Comparison of ENCODE assay signal across 10 mouse cellular contexts in the genomic region with DNA sequence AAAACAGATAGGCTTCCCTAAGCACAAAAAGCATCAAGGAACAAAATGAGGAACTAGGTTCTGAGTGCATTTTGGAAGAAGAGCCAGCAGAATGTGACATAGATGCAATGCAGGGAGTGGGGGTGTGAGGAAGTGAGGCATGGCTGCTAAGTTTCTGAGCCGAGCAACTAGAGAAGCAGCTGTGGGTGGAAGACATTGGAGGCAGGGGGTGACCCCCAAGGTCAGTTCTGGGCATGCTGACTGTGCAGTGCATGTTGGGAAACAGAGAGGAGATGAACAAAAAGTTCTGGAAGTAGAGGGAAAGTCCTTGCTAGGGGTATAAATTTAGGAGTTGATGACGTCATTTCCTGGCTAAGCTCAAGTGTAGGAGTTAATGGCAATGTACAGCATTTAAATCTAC. TPM values are rescaled to one million over a fixed set of nuclear protein-coding genes. Genes with fewer than 3 reads are reported as not detected.
DNase-seq lines count a peak whose midpoint lies in the region; ATAC-seq and TF ChIP-seq lines count a peak whose summit lies in the region.
"Had no signal": no experiment of that assay in that cellular context is flagged by ENCODE, and none has a peak within 500 bp of the region (broad histone marks: within the 10 kb centered on the region; RNA-seq: fewer than 3 reads in every experiment).

No protein-coding gene starts in this region.

- no peaks in the 10 kb centered on the region for H3K4me1 ChIP-seq in kidney, postnatal 0 days (replicated peaks; ENCODE audit: insufficient read depth, low read length)
- H3K4me1 ChIP-seq in bone marrow macrophage, adult 2 months (ENCODE audit: control insufficient read depth, insufficient read depth, low read length): peaks cover 36% of the 10 kb centered on the region

- peak; percentile 41 for DNase-seq in kidney, postnatal 0 days (ENCODE audit: low spot score)
- no peak for DNase-seq in kidney, adult 11 months
- DNase-seq in layer of hippocampus, postnatal 14 days (ENCODE audit: low spot score in 2 of 2): peak; percentile 9 to 19
- DNase-seq in right cerebral cortex, postnatal 10 days (ENCODE audit: low spot score in 2 of 2): peak; percentile 46 to 65
- DNase-seq in cerebellum, adult 9-10 months: no peak
- no peak for DNase-seq in c-Kit-positive CD71-positive TER-119-positive erythroid progenitor cells, embryonic 14.5 days (ENCODE audit: low spot score)
- no peak for DNase-seq in cerebellum, postnatal 4 days (ENCODE audit: low spot score in 2 of 2)

- H3K36me3 ChIP-seq in kidney, postnatal 0 days (ENCODE audit: insufficient read depth, low read length): no peaks in the 10 kb centered on the region
- H3K36me3 ChIP-seq: embryonic facial prominence, embryonic 12.5 days; G1E had no signal

- no peak for TF ChIP-seq POLR2A in bone marrow macrophage, adult 2 months (IDR thresholded peaks at IDR 0.05; ENCODE audit: borderline replicate concordance, low read depth, low read length)

- no peaks in the 10 kb centered on the region for H3K9me3 ChIP-seq in kidney, postnatal 0 days (replicated peaks; ENCODE audit: low read length)
- H3K9me3 ChIP-seq: embryonic facial prominence, embryonic 12.5 days; G1E had no signal

- H3K4me2 ChIP-seq in kidney, postnatal 0 days (ENCODE audit: low read length): no peak overlapping the region
- H3K4me2 ChIP-seq: embryonic facial prominence, embryonic 12.5 days had no signal

- no peaks in the 10 kb centered on the region for H3K27me3 ChIP-seq in kidney, postnatal 0 days (ENCODE audit: insufficient read depth, low read length)
- H3K27me3 ChIP-seq: embryonic facial prominence, embryonic 12.5 days had no signal

- H3K9ac ChIP-seq in kidney, postnatal 0 days (ENCODE audit: low read depth, low read length): no peak overlapping the region
- H3K9ac ChIP-seq: embryonic facial prominence, embryonic 12.5 days had no signal

- no peak for ATAC-seq in kidney, postnatal 0 days (replicated peaks; ENCODE audit: low FRiP score, low read depth)

- no peak overlapping the region for H3K27ac ChIP-seq in kidney, postnatal 0 days
- peak overlapping the region; percentile 91 for H3K27ac ChIP-seq in bone marrow macrophage, adult 2 months (ENCODE audit: insufficient read depth, low read depth, low read length)
- H3K27ac ChIP-seq: embryonic facial prominence, embryonic 12.5 days had no signal

- WGBS in kidney, postnatal 0 days: 9% methylated on average over 2 of the region's 2 CpGs

- no peak overlapping the region for H3K4me3 ChIP-seq in kidney, postnatal 0 days (replicated peaks; ENCODE audit: low read depth, low read length)
- H3K4me3 ChIP-seq in bone marrow macrophage, adult 2 months (ENCODE audit: insufficient read depth, low read length): peak overlapping the region; percentile 29; the same call in 1 of the 2 replicates
- H3K4me3 ChIP-seq: embryonic facial prominence, embryonic 12.5 days had no signal

- TF ChIP-seq CTCF in kidney, postnatal 0 days (IDR thresholded peaks at IDR 0.05; ENCODE audit: low read depth): no peak
- no peak for TF ChIP-seq CTCF in bone marrow macrophage, adult 2 months (IDR thresholded peaks at IDR 0.05; ENCODE audit: low read depth, low read length)

RNA-seq across cellular contexts. Expression of a gene that starts 21.4 kb away (rescaled TPM):
- 10.9 and 11.4 TPM in 2 replicates for polyA plus RNA-seq in kidney, postnatal 0 days (2015; fragmentation: Nextera tagmentation; extraction: Ambion mirVana)
- polyA plus RNA-seq in bone marrow macrophage, adult 2 months (2012; ENCODE audit: insufficient read depth, insufficient read length, missing spikeins): 18.7 and 19.5 TPM in 2 replicates
- total RNA-seq in layer of hippocampus, postnatal 14 days (2021): 10 to 100 TPM; 19.3 to 21.5 TPM

RNA-seq across cellular contexts. Expression of a gene that starts 33.4 kb away (rescaled TPM):
- 2.8 and 3.0 TPM in 2 replicates for polyA plus RNA-seq in kidney, postnatal 0 days (2015; fragmentation: Nextera tagmentation; extraction: Ambion mirVana)
- 11.8 and 13.1 TPM in 2 replicates for polyA plus RNA-seq in bone marrow macrophage, adult 2 months (2012; ENCODE audit: insufficient read depth, insufficient read length, missing spikeins)
- 10 to 100 TPM; 49.8 to 56.7 TPM for total RNA-seq in layer of hippocampus, postnatal 14 days (2021)

Comparison
In these comparisons a context has a peak if more than half of its experiments do, and no peak if none do; other contexts are left out.
1. DNase-seq: peak in kidney, postnatal 0 days (single experiment), layer of hippocampus, postnatal 14 days (2 of 2) and right cerebral cortex, postnatal 10 days (2 of 2); none in kidney, adult 11 months (single experiment), cerebellum, adult 9-10 months (single experiment), c-Kit-positive CD71-positive TER-119-positive erythroid progenitor cells, embryonic 14.5 days (single experiment) and cerebellum, postnatal 4 days (0 of 2).